ENCODE assay signal across 8 mouse cellular contexts in genomic region chr9:33260171-33260570, GRCm38 (mm10).
A peak's percentile ranks its signal among the peaks of the same experiment; 100 is the strongest.
DNase-seq lines count a peak whose midpoint lies in the region; ATAC-seq lines count a peak whose summit lies in the region.

No protein-coding gene starts in this region.

- H3K27me3 ChIP-seq in kidney, embryonic 14.5 days (ENCODE audit: control insufficient read depth, insufficient read depth, low read length), result no peaks in the 10 kb centered on the region
- H3K27me3 ChIP-seq in forebrain, embryonic 11.5 days (ENCODE audit: control insufficient read depth, insufficient read depth, low read length), result no peaks in the 10 kb centered on the region
- H3K27me3 ChIP-seq in kidney, embryonic 16.5 days (ENCODE audit: insufficient read depth, low read length), result no peaks in the 10 kb centered on the region
- no peaks in the 10 kb centered on the region for H3K27me3 ChIP-seq in limb, embryonic 13.5 days

- DNase-seq in kidney, adult 11 months, result peak; percentile 20
- DNase-seq in c-Kit-positive CD71-negative TER-119-negative erythroid progenitor cells, embryonic 14.5 days (ENCODE audit: low read depth), result peak; percentile 6
- DNase-seq in forebrain, embryonic 11.5 days (ENCODE audit: low spot score), result peak; percentile 72
- DNase-seq in ovary, postnatal 14 days (ENCODE audit: low spot score), result peak; percentile 45

- no peaks in the 10 kb centered on the region for H3K4me1 ChIP-seq in kidney, embryonic 14.5 days (ENCODE audit: control insufficient read depth, insufficient read depth, low read length)
- H3K4me1 ChIP-seq in forebrain, embryonic 11.5 days (replicated peaks; ENCODE audit: control insufficient read depth, insufficient read depth, low read length), result no peaks in the 10 kb centered on the region
- H3K4me1 ChIP-seq in kidney, embryonic 16.5 days (ENCODE audit: insufficient read depth, low read length), result no peaks in the 10 kb centered on the region
- no peaks in the 10 kb centered on the region for H3K4me1 ChIP-seq in limb, embryonic 13.5 days

- no peak overlapping the region for H3K9ac ChIP-seq in kidney, embryonic 14.5 days (ENCODE audit: low read depth, low read length)
- H3K9ac ChIP-seq in forebrain, embryonic 11.5 days (ENCODE audit: low read length), result no peak overlapping the region
- no peak overlapping the region for H3K9ac ChIP-seq in kidney, embryonic 16.5 days (replicated peaks; ENCODE audit: low read length)
- H3K9ac ChIP-seq in limb, embryonic 13.5 days, result no peak overlapping the region

- no peak overlapping the region for H3K4me2 ChIP-seq in kidney, embryonic 14.5 days (replicated peaks; ENCODE audit: low read depth, low read length)
- H3K4me2 ChIP-seq in forebrain, embryonic 11.5 days (ENCODE audit: low read depth, low read length, severe bottlenecking), result no peak overlapping the region
- H3K4me2 ChIP-seq in kidney, embryonic 16.5 days (replicated peaks; ENCODE audit: low read depth, low read length), result no peak overlapping the region
- H3K4me2 ChIP-seq in limb, embryonic 13.5 days (replicated peaks), result no peak overlapping the region

- 27% methylated on average over 4 of the region's 4 CpGs for WGBS in kidney, embryonic 14.5 days
- WGBS in forebrain, embryonic 11.5 days, result 28% methylated on average over 4 of the region's 4 CpGs
- 30% methylated on average over 4 of the region's 4 CpGs for WGBS in kidney, embryonic 16.5 days
- 18% methylated on average over 4 of the region's 4 CpGs for WGBS in limb, embryonic 13.5 days

- ATAC-seq in kidney, embryonic 14.5 days (ENCODE audit: low FRiP score, low TSS enrichment), result no peak
- ATAC-seq in forebrain, embryonic 11.5 days (replicated peaks; ENCODE audit: low FRiP score), result peak; percentile 85
- ATAC-seq in kidney, embryonic 16.5 days (ENCODE audit: low FRiP score, low TSS enrichment), result peak; percentile 74; the same call in 1 of the 2 replicates
- peak; percentile 81; the same call in 1 of the 2 replicates for ATAC-seq in limb, embryonic 13.5 days (ENCODE audit: low FRiP score, low read depth)
- ATAC-seq in megakaryocyte, adult 5-6 weeks (ENCODE audit: poor library complexity, severe bottlenecking), result no peak

- no peaks in the 10 kb centered on the region for H3K36me3 ChIP-seq in kidney, embryonic 14.5 days (ENCODE audit: control insufficient read depth, insufficient read depth, low read length)
- no peaks in the 10 kb centered on the region for H3K36me3 ChIP-seq in forebrain, embryonic 11.5 days (ENCODE audit: control insufficient read depth, insufficient read depth, low read length)
- H3K36me3 ChIP-seq in kidney, embryonic 16.5 days (ENCODE audit: insufficient read depth, low read length), result no peaks in the 10 kb centered on the region
- H3K36me3 ChIP-seq in limb, embryonic 13.5 days, result no peaks in the 10 kb centered on the region

- H3K27ac ChIP-seq in kidney, embryonic 14.5 days (ENCODE audit: low read depth, low read length), result no peak overlapping the region
- H3K27ac ChIP-seq in forebrain, embryonic 11.5 days (ENCODE audit: low read depth, low read length), result no peak overlapping the region
- H3K27ac ChIP-seq in kidney, embryonic 16.5 days (ENCODE audit: low read length), result no peak overlapping the region
- no peak overlapping the region for H3K27ac ChIP-seq in limb, embryonic 13.5 days

- H3K9me3 ChIP-seq in kidney, embryonic 14.5 days (ENCODE audit: control insufficient read depth, low read length), result no peaks in the 10 kb centered on the region
- H3K9me3 ChIP-seq in forebrain, embryonic 11.5 days (ENCODE audit: control insufficient read depth, low read length), result no peaks in the 10 kb centered on the region
- no peaks in the 10 kb centered on the region for H3K9me3 ChIP-seq in kidney, embryonic 16.5 days (ENCODE audit: low read length)
- H3K9me3 ChIP-seq in limb, embryonic 13.5 days, result no peaks in the 10 kb centered on the region

- no peak overlapping the region for H3K4me3 ChIP-seq in kidney, embryonic 14.5 days (ENCODE audit: low read length)
- no peak overlapping the region for H3K4me3 ChIP-seq in forebrain, embryonic 11.5 days (ENCODE audit: low read depth, low read length)
- no peak overlapping the region for H3K4me3 ChIP-seq in kidney, embryonic 16.5 days (ENCODE audit: low read length)
- no peak overlapping the region for H3K4me3 ChIP-seq in limb, embryonic 13.5 days

Comparison
In these comparisons a context has a peak if more than half of its experiments do, and no peak if none do; other contexts are left out.
1. ATAC-seq: peak in forebrain, embryonic 11.5 days (single experiment), kidney, embryonic 16.5 days (single experiment) and limb, embryonic 13.5 days (single experiment); none in kidney, embryonic 14.5 days (single experiment) and megakaryocyte, adult 5-6 weeks (single experiment).
2. DNase-seq: peak in every context shown above with its lines; median percentile 72 in forebrain, embryonic 11.5 days; 45 in ovary, postnatal 14 days; 20 in kidney, adult 11 months; 6 in c-Kit-positive CD71-negative TER-119-negative erythroid progenitor cells, embryonic 14.5 days.